Mouse (Mus musculus): ENCODE results near the gene Zbtb46.

- no peak for TF ChIP-seq CTCF (IDR thresholded peaks at IDR 0.05; ENCODE audit: extremely low read depth, insufficient read length, insufficient replicate concordance, low read depth, low read length)
- TF ChIP-seq POLR2A (IDR thresholded peaks at IDR 0.05; ENCODE audit: low read depth, low read length), result no peak
Measured at GRCm38 (mm10) chr2:181409643-181410042, 49.6 kb downstream of the Zbtb46 start.
